Mouse (Mus musculus) left cerebral cortex, postnatal 36 days (tissue): ENCODE results near the gene Kctd5. TPM values are rescaled to one million over a fixed set of nuclear protein-coding genes. Genes with fewer than 3 reads are reported as not detected.

ENCODE experiments used
- DNase-seq, 2 experiments: peaks; one replicate each; pipeline ENCODE4 v3.0.0; 2021 to 2022; ENCODE audit warnings: low spot score in 2 of 2, mixed read lengths in 1 of 2
- intact Hi-C: fragments of 180-260 bp; cut with DNase I; formaldehyde crosslinking; loops from one replicate; pipeline ENCODE4 v1.15.1; 2025
- total RNA-seq, 2 experiments: library from RNA; stranded (reverse); gene quantifications; 2 replicates each; pipeline ENCODE4 v1.2.3; 2021

The Kctd5 gene
- total RNA-seq, 2 experiments from 2014 or later, result 23.6 to 24.8 TPM

DNA sequence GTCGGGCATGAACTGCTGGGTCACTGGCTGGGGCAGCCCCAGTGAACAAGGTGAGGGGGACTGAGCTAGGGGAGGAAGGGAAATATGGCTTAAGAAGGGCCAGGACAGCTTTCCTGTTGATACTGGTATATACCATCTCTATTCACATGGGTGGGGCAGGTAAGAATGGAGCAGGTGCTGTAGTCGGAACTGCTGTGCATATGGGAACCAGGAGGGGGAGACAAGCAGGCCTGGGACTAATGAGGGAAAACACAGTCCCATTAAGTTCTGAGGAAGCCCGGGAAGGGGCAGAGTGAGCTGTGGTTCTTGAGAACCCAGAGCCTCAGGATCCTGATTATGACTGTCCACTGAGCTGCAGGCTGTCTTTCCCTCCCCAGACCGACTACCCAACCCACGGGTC, 28.8 kb downstream of the Kctd5 start:
- intact Hi-C loops, result no loop called here
- DNase-seq, result no peak

DNA sequence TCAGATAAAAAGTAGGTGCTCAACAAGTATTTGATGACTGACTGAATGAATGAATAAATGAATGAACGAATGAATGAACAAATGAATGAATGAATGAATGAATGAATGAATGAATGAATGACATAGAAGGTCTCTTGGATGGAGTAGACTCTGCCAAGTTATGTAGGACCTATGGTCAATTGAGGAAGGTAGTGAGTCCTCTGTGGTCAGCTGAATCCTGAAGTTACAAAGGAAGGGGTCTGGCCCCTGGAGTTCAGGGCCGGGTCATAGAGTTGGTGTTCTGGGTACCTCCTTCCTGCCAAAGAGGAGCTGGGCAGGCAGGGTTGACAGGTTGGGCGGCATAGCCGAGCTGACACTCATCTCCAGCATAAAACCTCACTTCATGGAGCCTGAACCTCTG, 35.4 kb downstream of the Kctd5 start, which contains the start of gene Prss27:
Gene Prss27 (plus strand): TSS at position 301 of the 400 bp plus-strand sequence.
- DNase-seq, result no peak
- intact Hi-C loops, result no loop called here

GRCm38 (mm10) chr17:24037360-24037759, 35.9 kb downstream of the Kctd5 start:
- intact Hi-C loops, result no loop called here

GRCm38 (mm10) chr17:24036954-24037353, 36.3 kb downstream of the Kctd5 start:
- intact Hi-C loops, result no loop called here
- no peak for DNase-seq

More at GRCm38 (mm10) chr17:24037360-24037759, 35.9 kb downstream of the Kctd5 start:
- DNase-seq, result no peak

GRCm38 (mm10) chr17:24035087-24035486, 38.2 kb downstream of the Kctd5 start:
- intact Hi-C loops, result no loop called here
- DNase-seq, result no peak

- intact Hi-C loops, result no loop called here
- no peak for DNase-seq
These were observed 42.7 kb downstream of the Kctd5 start for GRCm38 (mm10) chr17:24030551-24030950.

DNA sequence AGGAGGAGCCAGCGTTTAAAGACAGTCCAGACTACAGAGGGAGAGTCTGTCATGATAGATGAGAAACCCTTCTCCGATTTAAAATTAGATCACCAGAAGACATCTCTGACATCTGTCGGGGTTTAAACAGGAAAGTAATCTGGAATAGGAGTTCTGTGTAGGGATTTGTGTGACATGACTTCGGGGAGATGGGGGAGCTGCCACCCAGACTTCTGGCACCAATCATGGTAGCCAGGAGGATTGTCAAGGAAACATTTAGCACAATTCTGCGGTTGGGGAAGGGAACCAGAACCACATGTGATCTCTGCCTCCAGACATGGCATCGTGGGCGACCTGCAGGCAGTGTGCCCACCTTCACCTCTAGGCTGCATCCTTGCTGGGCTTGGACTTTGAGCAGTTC, 43.8 kb downstream of the Kctd5 start:
- no peak for DNase-seq

GRCm38 (mm10) chr17:24021375-24022199, 51.7 kb downstream of the Kctd5 start:
- intact Hi-C loops, result no loop called here
- no peak for DNase-seq

More for the DNA sequence above, 43.8 kb downstream of the Kctd5 start:
- intact Hi-C loops, result no loop called here

DNA sequence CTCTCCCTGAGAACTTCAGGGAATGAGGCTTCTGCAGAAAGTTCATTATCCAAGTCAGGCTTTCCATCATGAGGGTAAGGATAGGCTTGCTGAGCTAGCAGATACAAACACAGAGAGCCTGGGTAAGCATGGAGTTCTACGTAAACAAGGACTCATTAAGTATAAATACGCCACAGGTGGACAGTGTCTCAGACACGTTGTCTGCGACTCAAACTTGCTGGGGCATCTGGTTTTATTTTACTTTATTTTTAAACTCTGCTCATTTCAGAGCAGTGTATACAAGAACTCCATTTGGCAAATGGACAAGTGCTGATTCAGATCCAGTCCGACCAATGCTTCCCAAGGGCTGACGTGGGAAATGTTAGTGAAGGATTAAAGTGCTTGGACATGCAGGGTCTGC, 52.6 kb downstream of the Kctd5 start:
- intact Hi-C loops, result no loop called here
- no peak for DNase-seq

DNA sequence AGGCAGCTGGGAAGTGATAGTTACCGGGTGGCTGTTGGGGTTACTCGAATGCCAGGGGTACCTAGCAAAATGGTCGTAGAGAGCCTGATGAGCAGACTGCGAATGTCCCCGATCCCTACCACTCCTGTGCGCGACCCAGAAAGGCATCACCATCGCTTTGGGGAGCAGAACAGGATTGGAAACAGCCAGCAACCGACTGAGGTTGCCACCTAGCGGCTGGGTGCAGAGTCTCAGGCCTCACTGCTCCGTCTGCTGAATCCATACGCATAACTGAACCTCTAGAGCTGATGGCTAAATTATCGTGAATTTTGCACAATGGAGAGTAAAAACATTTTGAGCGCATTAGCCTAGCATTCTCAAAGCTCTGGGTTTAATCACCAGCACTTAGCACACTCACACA, 57.6 kb downstream of the Kctd5 start:
- DNase-seq, result no peak
- intact Hi-C loops, result no loop called here

DNA sequence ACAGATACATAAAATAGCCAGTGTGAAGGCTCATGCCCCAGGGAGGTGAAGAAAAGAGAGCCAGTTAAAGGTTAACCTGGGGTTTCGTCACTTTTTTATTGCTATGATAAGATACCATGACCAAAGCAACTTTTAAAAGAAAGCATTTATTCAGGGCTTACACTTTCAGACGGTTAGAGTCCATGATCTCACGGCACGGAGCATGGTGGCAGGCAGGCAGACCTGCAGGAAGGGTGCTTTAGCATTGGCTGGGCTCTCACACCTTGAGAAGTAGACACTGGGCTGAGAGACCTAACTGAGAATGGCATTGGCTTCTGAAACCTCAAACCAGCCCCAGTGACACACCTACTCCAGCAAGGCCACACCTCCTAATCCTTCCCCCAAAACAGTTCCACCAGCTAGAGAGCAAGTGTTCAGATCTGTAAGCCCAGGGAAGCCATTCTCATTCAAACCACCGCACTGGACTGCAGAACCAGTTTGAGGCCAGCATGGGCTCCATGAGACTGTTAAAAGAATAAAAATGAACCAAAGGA, 58.8 kb downstream of the Kctd5 start:
- DNase-seq, result no peak
- intact Hi-C loops, result no loop called here

DNA sequence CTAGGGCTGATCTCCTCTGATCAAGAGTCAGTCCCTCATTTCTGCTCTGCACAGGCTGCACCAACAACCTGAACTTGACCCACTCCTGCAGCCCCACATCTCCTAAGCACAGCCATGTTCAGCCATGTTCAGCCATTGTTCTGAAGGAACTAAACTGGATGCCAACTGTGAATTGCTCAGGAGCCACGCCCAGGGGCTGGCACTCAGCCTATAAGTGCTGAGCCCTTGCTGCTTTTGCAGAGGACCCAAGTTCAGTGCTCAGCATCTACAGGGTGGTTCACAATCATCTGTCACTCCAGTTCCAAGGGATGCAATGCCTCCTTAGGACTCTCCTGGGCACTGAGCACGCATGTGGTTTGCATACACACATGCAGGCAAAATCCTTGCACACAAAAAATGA, 60.4 kb downstream of the Kctd5 start:
- intact Hi-C loops, result no loop called here
- no peak for DNase-seq

- DNase-seq, result no peak
- intact Hi-C loops, result no loop called here
These were observed 63.7 kb downstream of the Kctd5 start for GRCm38 (mm10) chr17:24009617-24010016.

GRCm38 (mm10) chr17:24008105-24008504, 65.2 kb downstream of the Kctd5 start:
- intact Hi-C loops, result no loop called here
- DNase-seq, result no peak

DNA sequence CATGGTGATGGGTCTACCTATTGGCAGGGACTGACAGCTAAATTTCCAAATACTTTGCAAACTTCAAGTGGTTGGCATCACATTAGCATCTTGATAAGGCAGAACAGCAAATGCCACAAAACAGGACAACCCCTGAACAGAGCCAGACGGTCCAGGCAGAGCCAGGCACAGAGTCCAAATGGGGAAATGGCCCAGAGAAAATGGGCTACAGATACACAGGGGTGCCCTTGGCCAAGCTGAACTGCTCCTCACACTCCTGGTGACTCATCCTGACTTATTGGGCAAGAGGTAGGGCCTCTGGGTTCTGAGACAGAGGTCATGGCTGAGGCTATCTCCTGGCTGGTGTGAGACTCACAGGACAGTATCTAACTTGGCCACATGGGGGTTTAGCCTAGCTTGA, 65.9 kb downstream of the Kctd5 start:
- no peak for DNase-seq
- intact Hi-C loops, result no loop called here

DNA sequence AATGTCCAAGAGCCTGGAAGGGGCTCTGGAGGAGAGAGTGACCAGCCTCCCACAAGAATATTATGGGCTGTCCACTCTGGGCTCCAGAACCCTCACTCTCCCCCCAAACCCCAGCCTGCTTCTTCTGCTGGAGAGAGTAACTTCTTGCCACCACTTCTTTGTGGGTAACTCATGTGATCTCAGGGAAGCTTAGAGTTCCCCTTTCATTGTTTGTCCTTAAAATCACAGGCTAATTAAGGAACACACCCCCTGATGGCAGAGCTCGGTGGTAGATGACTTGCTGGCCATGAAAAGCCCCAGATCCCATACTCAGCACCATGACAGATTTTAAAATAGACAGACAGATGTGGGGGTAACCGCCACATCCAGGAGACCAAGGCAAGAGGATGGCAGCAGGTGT, 66.4 kb downstream of the Kctd5 start:
- DNase-seq, result no peak
- intact Hi-C loops, result no loop called here

DNA sequence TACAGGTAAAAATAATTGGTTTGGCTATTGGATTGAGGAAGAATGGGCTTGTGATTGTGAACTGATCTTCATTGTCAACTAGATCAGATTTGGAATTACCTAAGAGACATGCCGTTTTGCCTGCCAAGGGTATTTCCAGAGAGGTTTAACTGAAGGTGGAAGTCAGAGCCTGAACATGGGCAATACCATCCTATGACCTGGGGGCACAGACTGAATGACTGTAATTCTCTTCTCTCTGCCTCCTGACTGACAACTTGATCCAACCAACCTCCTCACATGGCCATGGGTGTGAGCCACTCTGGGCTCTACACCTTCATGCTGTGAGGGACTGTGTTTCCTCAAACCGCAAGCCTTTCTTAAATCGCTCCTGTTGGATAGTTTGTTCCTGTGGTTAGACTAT, 68.2 kb downstream of the Kctd5 start:
- intact Hi-C loops, result no loop called here
- DNase-seq, result no peak

GRCm38 (mm10) chr17:24004071-24004665, 69.1 kb downstream of the Kctd5 start:
- no peak for DNase-seq
- intact Hi-C loops, result no loop called here

DNA sequence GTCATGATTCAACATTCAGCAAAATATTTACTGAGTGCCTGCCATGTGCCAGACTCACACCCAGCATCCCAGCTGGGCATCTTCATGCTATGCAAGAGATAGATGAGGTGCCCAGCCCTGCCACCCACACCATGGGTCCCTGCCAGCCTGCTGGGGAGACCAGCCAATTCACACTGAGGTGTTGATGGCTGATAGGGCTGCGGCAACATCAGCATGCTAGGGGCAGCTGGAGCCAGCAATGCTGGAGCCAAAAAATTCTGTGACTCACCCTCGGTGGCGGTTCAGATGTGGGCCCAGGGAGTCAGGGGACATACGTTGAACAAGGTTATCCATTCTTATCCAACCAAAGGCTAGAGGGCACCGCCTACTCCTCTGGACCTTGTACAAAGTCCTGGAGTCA, 72.9 kb downstream of the Kctd5 start:
- intact Hi-C loops, result no loop called here
- DNase-seq, result peak; percentile 84 to 88

GRCm38 (mm10) chr17:23998383-23998782, 74.9 kb downstream of the Kctd5 start:
- no peak for DNase-seq
- intact Hi-C loops, result no loop called here

- intact Hi-C loops, result no loop called here
- DNase-seq, result no peak
These were observed 75.4 kb downstream of the Kctd5 start, which contains the start of gene Prss22 for GRCm38 (mm10) chr17:23997901-23998300. Prss22 (minus strand) TSS chr17:23998100.
